Mouse (Mus musculus) lung, postnatal 0 days (tissue): Measurements from ENCODE around the gene Gm21083.
"Not testable (repeated sequence)": the region's sequence is repeated elsewhere in the genome, so short reads cannot be mapped to it uniquely, and the experiment has no call there.

Experiments
- CTCF ChIP-seq: IDR thresholded peaks from 2 replicates; pipeline ENCODE4 v1.5.1; 2016; ENCODE audit warnings: antibody characterized with exemption, mild to moderate bottlenecking
- EP300 ChIP-seq: IDR thresholded peaks from 2 replicates; pipeline ENCODE4 v1.6.1; 2016; ENCODE audit warnings: antibody characterized with exemption, mild to moderate bottlenecking, control low read depth

- TF ChIP-seq CTCF, EP300: not testable (repeated sequence)
Observed at GRCm38 (mm10) chr5:15561425-15562264, 15.5 kb upstream of the Gm21083 start.
